Mouse (Mus musculus) lung, embryonic 14.5 days (tissue): Measurements from ENCODE around the gene Capn13. TPM values are rescaled to one million over a fixed set of nuclear protein-coding genes. Genes with fewer than 3 reads are reported as not detected.
"Not testable (repeated sequence)": the region's sequence is repeated elsewhere in the genome, so short reads cannot be mapped to it uniquely, and the experiment has no call there.

Source experiments
- ATAC-seq: fragments of 200-750 bp; cut with Nextera tagmentation; 2 replicates; pipeline ENCODE4 v1.8.0; 2017; ENCODE audit warnings: mild to moderate bottlenecking, moderate TSS enrichment, moderate library complexity; ENCODE audit not compliant: insufficient read depth
- DNase-seq: peaks from one replicate; pipeline ENCODE4 v3.0.0-alpha.2; 2015
- H3K27ac ChIP-seq: fragments of 300-500 bp; sonication (generic); 2 replicates; pipeline ENCODE4 v1.5.1; 2014; ENCODE audit warnings: low read depth, mild to moderate bottlenecking, moderate library complexity
- H3K27me3 ChIP-seq: fragments of 300-500 bp; sonication (generic); 2 replicates; pipeline ENCODE4 v1.6.1; 2014; ENCODE audit warnings: low read length, control low read depth; ENCODE audit not compliant: insufficient read depth
- H3K36me3 ChIP-seq: fragments of 300-500 bp; sonication (generic); 2 replicates; pipeline ENCODE4 v1.6.1; 2014; ENCODE audit warnings: control low read depth; ENCODE audit not compliant: insufficient read depth
- H3K4me1 ChIP-seq: fragments of 300-500 bp; sonication (generic); 2 replicates; pipeline ENCODE4 v1.6.1; 2014; ENCODE audit warnings: antibody characterized with exemption, control low read depth; ENCODE audit not compliant: insufficient read depth
- H3K4me2 ChIP-seq: fragments of 300-500 bp; sonication (generic); 2 replicates; pipeline ENCODE4 v1.6.1; 2014; ENCODE audit warnings: mild to moderate bottlenecking
- H3K4me3 ChIP-seq: fragments of 300-500 bp; sonication (generic); 2 replicates; pipeline ENCODE4 v1.5.1; 2014; ENCODE audit warnings: low read depth, low read length
- H3K9ac ChIP-seq: fragments of 300-500 bp; sonication (generic); 2 replicates; pipeline ENCODE4 v1.6.1; 2014
- H3K9me3 ChIP-seq: fragments of 300-500 bp; sonication (generic); 2 replicates; pipeline ENCODE4 v1.6.1; 2016; ENCODE audit warnings: low read depth, low read length, control low read depth
- CTCF ChIP-seq: IDR thresholded peaks from 2 replicates; pipeline ENCODE4 v1.5.1; 2016; ENCODE audit warnings: antibody characterized with exemption, low read depth
- WGBS: fragments of 180-500 bp; shearing (Covaris S2); extraction: QIAGEN DNeasy Blood & Tissue Kit; methylation state at CpG from one replicate; pipeline ENCODE4 v1.1.7; 2014; 5-methylcytosine and 5-hydroxymethylcytosine counted together
- polyA plus RNA-seq: library from polyadenylated mRNA; unstranded; fragments of >200 nt; fragmentation: Nextera tagmentation; extraction: Ambion mirVana; gene quantifications from 2 replicates; pipeline ENCODE4 v1.2.1, GENCODE M21; 2014

The Capn13 gene
- polyA plus RNA-seq, 1 experiment from 2014 or later = not detected

- Histone ChIP-seq H3K4me2 (no peak overlapping the region), H3K9me3 (no peaks in the 10 kb centered on the region), H3K36me3 (no peaks in the 10 kb centered on the region), H3K27ac (peak overlapping the region; percentile 68), H3K4me3 (no peak overlapping the region), H3K4me1 (peaks cover 4% of the 10 kb centered on the region; the same call in 1 of the 2 replicates), H3K27me3 (0 out of 2 replicates have a peak, but pooled peaks cover 4% of the 10 kb centered on the region), H3K9ac (no peak overlapping the region)
- 43% methylated on average over 7 of the region's 7 CpGs for WGBS
- no peak for TF ChIP-seq CTCF
- ATAC-seq = peak; percentile 68
- peak; percentile 81 for DNase-seq
Measured at GRCm38 (mm10) chr17:73300147-73300880, 100.4 kb downstream of the Capn13 start.

- Histone ChIP-seq H3K4me1 (peaks cover 4% of the 10 kb centered on the region; the same call in 1 of the 2 replicates), H3K9me3 (no peaks in the 10 kb centered on the region), H3K9ac (no peak overlapping the region), H3K27me3 (no peaks in the 10 kb centered on the region), H3K4me2 (no peak overlapping the region), H3K36me3 (no peaks in the 10 kb centered on the region), H3K27ac (no peak overlapping the region), H3K4me3 (no peak overlapping the region)
- 85% methylated on average over 6 of the region's 6 CpGs for WGBS
- DNase-seq (no peak), ATAC-seq (no peak)
- no peak for TF ChIP-seq CTCF
Measured at GRCm38 (mm10) chr17:73298981-73299380, 101.7 kb downstream of the Capn13 start.

- Histone ChIP-seq H3K9ac (no peak overlapping the region), H3K27me3 (no peaks in the 10 kb centered on the region), H3K27ac (no peak overlapping the region), H3K36me3 (no peaks in the 10 kb centered on the region), H3K4me1 (peaks cover 4% of the 10 kb centered on the region; the same call in 1 of the 2 replicates), H3K9me3 (no peaks in the 10 kb centered on the region), H3K4me3 (no peak overlapping the region), H3K4me2 (no peak overlapping the region)
- 35% methylated on average over 4 of the region's 4 CpGs for WGBS
- peak; percentile 77 for TF ChIP-seq CTCF
- DNase-seq (peak; percentile 87), ATAC-seq (no peak)
Measured at GRCm38 (mm10) chr17:73296855-73297254, 103.8 kb downstream of the Capn13 start.

GRCm38 (mm10) chr17:73293237-73293636, 107.4 kb downstream of the Capn13 start:
- H3K4me2 ChIP-seq = no peak overlapping the region
- no peak for DNase-seq
- no peak overlapping the region for H3K4me3 ChIP-seq
- 57% methylated on average over 3 of the region's 3 CpGs for WGBS
- H3K27ac ChIP-seq = no peak overlapping the region
- no peak for ATAC-seq
- H3K9me3 ChIP-seq = no peaks in the 10 kb centered on the region
- TF ChIP-seq CTCF = no peak
- no peaks in the 10 kb centered on the region for H3K36me3 ChIP-seq
- no peaks in the 10 kb centered on the region for H3K4me1 ChIP-seq
- no peaks in the 10 kb centered on the region for H3K27me3 ChIP-seq
- H3K9ac ChIP-seq = no peak overlapping the region

- ATAC-seq = no peak
Measured at GRCm38 (mm10) chr17:73284301-73284700, 116.4 kb downstream of the Capn13 start.

GRCm38 (mm10) chr17:73282702-73283101, 118.0 kb downstream of the Capn13 start:
- H3K27ac ChIP-seq, DNase-seq, H3K9ac ChIP-seq, H3K4me3 ChIP-seq, ATAC-seq, H3K4me1 ChIP-seq, H3K36me3 ChIP-seq, H3K4me2 ChIP-seq, H3K27me3 ChIP-seq, H3K9me3 ChIP-seq: not testable (repeated sequence)
- WGBS = 36% methylated on average over 6 of the region's 6 CpGs

More at GRCm38 (mm10) chr17:73284301-73284700, 116.4 kb downstream of the Capn13 start:
- Histone ChIP-seq H3K27me3 (no peaks in the 10 kb centered on the region), H3K9ac (no peak overlapping the region), H3K36me3 (no peaks in the 10 kb centered on the region), H3K9me3 (no peaks in the 10 kb centered on the region), H3K4me3 (no peak overlapping the region), H3K27ac (no peak overlapping the region), H3K4me2 (no peak overlapping the region), H3K4me1 (no peaks in the 10 kb centered on the region)
- 18% methylated on average over 2 of the region's 2 CpGs for WGBS
- TF ChIP-seq CTCF = no peak
- peak; percentile 69 for DNase-seq

GRCm38 (mm10) chr17:73277770-73278169, 122.9 kb downstream of the Capn13 start:
- WGBS = 87% methylated on average over 4 of the region's 4 CpGs
- no peaks in the 10 kb centered on the region; the same call in 1 of the 2 replicates for H3K27me3 ChIP-seq
- ATAC-seq = no peak
- no peak overlapping the region for H3K4me2 ChIP-seq
- H3K4me3 ChIP-seq = no peak overlapping the region
- no peak overlapping the region for H3K9ac ChIP-seq
- no peak for DNase-seq
- no peaks in the 10 kb centered on the region for H3K9me3 ChIP-seq
- no peaks in the 10 kb centered on the region for H3K4me1 ChIP-seq
- H3K36me3 ChIP-seq = no peaks in the 10 kb centered on the region
- TF ChIP-seq CTCF = peak; percentile 43
- H3K27ac ChIP-seq = no peak overlapping the region
